Mouse (Mus musculus): ENCODE data around the gene Paf1. TPM values are rescaled to one million over a fixed set of nuclear protein-coding genes. Genes with fewer than 3 reads are reported as not detected.

Gene Paf1
- polyA plus RNA-seq, 1 experiment from 2014 or later: 97.4 TPM

Other genes starting within 250 kb of the Paf1 start
- gene Fbl, start 223.2 kb upstream of the Paf1 start, polyA plus RNA-seq (2015; fragmentation: Nextera tagmentation; extraction: Ambion mirVana): 108 and 115 TPM in 2 replicates
- gene Dyrk1b, start 213.5 kb upstream of the Paf1 start, polyA plus RNA-seq (2015; fragmentation: Nextera tagmentation; extraction: Ambion mirVana): 15.2 and 16.2 TPM in 2 replicates
- gene Eid2, start 125.1 kb upstream of the Paf1 start, polyA plus RNA-seq (2015; fragmentation: Nextera tagmentation; extraction: Ambion mirVana): 0.85 and 1.2 TPM in 2 replicates
- gene Eid2b, start 115.2 kb upstream of the Paf1 start, polyA plus RNA-seq (2015; fragmentation: Nextera tagmentation; extraction: Ambion mirVana): 9.2 and 9.9 TPM in 2 replicates
- 0.41 and 0.74 TPM in 2 replicates for gene Selenov, start 101.8 kb upstream of the Paf1 start, polyA plus RNA-seq (2015; fragmentation: Nextera tagmentation; extraction: Ambion mirVana)
- gene Dll3, start 90.7 kb upstream of the Paf1 start, polyA plus RNA-seq (2015; fragmentation: Nextera tagmentation; extraction: Ambion mirVana): 0.50 and 0.68 TPM in 2 replicates
- gene Timm50, start 80.9 kb upstream of the Paf1 start, polyA plus RNA-seq (2015; fragmentation: Nextera tagmentation; extraction: Ambion mirVana): 162 and 169 TPM in 2 replicates
- 106 and 109 TPM in 2 replicates for gene Supt5, start 54.2 kb upstream of the Paf1 start, polyA plus RNA-seq (2015; fragmentation: Nextera tagmentation; extraction: Ambion mirVana)
- gene Rps16, start 42.3 kb upstream of the Paf1 start, polyA plus RNA-seq (2015; fragmentation: Nextera tagmentation; extraction: Ambion mirVana): 840 and 918 TPM in 2 replicates
- 69.1 and 83.3 TPM in 2 replicates for gene Plekhg2, start 20.4 kb upstream of the Paf1 start, polyA plus RNA-seq (2015; fragmentation: Nextera tagmentation; extraction: Ambion mirVana)
- gene Zfp36, start 12.7 kb upstream of the Paf1 start, polyA plus RNA-seq (2015; fragmentation: Nextera tagmentation; extraction: Ambion mirVana): 16.1 and 18.4 TPM in 2 replicates
- gene Med29, start 243 bp upstream of the Paf1 start, polyA plus RNA-seq (2015; fragmentation: Nextera tagmentation; extraction: Ambion mirVana): 52.9 and 55.9 TPM in 2 replicates
- gene Gmfg, start 44.5 kb downstream of the Paf1 start, polyA plus RNA-seq (2015; fragmentation: Nextera tagmentation; extraction: Ambion mirVana): 13.6 and 15.5 TPM in 2 replicates
- 2.2 and 2.8 TPM in 2 replicates for gene Lrfn1, start 59.0 kb downstream of the Paf1 start, polyA plus RNA-seq (2015; fragmentation: Nextera tagmentation; extraction: Ambion mirVana)
- not detected in 2 replicates for gene Ifnl2, start 117.5 kb downstream of the Paf1 start, polyA plus RNA-seq (2015; fragmentation: Nextera tagmentation; extraction: Ambion mirVana)
- gene Ifnl3, start 129.9 kb downstream of the Paf1 start, polyA plus RNA-seq (2015; fragmentation: Nextera tagmentation; extraction: Ambion mirVana): not detected in 2 replicates
- not detected in 2 replicates for gene Sycn, start 147.9 kb downstream of the Paf1 start, polyA plus RNA-seq (2015; fragmentation: Nextera tagmentation; extraction: Ambion mirVana)
- 0.18 TPM in 1 of 2 replicates, not detected in the other for gene Nccrp1, start 154.3 kb downstream of the Paf1 start, polyA plus RNA-seq (2015; fragmentation: Nextera tagmentation; extraction: Ambion mirVana)
- gene Samd4b, start 205.2 kb downstream of the Paf1 start, polyA plus RNA-seq (2015; fragmentation: Nextera tagmentation; extraction: Ambion mirVana): 16.7 and 20.7 TPM in 2 replicates
- gene Pak4, start 205.2 kb downstream of the Paf1 start, polyA plus RNA-seq (2015; fragmentation: Nextera tagmentation; extraction: Ambion mirVana): 78.4 and 79.6 TPM in 2 replicates
- gene Acp7, start 238.4 kb downstream of the Paf1 start, polyA plus RNA-seq (2015; fragmentation: Nextera tagmentation; extraction: Ambion mirVana): not detected in 2 replicates